Mouse (Mus musculus) intestine, embryonic 16.5 days (tissue): ENCODE measurements around the gene Nat8l. TPM values are rescaled to one million over a fixed set of nuclear protein-coding genes. Genes with fewer than 3 reads are reported as not detected.

Source experiments
- ATAC-seq: fragments of 200-750 bp; cut with Nextera tagmentation; 2 replicates; pipeline ENCODE4 v1.8.0; 2017; ENCODE audit warnings: moderate TSS enrichment, moderate library complexity
- H3K27ac ChIP-seq: fragments of 300-500 bp; sonication (generic); 2 replicates; pipeline ENCODE4 v1.5.1; 2014; ENCODE audit warnings: mild to moderate bottlenecking, low read length
- H3K27me3 ChIP-seq: fragments of 300-500 bp; sonication (generic); replicated peaks from 2 replicates; pipeline ENCODE4 v1.6.1; 2014; ENCODE audit warnings: low read length, control low read depth, mixed read lengths; ENCODE audit not compliant: control insufficient read depth, insufficient read depth
- H3K36me3 ChIP-seq: fragments of 300-500 bp; sonication (generic); 2 replicates; pipeline ENCODE4 v1.6.1; 2014; ENCODE audit warnings: low read length, control low read depth; ENCODE audit not compliant: control insufficient read depth, insufficient read depth
- H3K4me1 ChIP-seq: fragments of 300-500 bp; sonication (generic); 2 replicates; pipeline ENCODE4 v1.6.1; 2014; ENCODE audit warnings: low read length, control low read depth, mixed read lengths; ENCODE audit not compliant: control insufficient read depth, insufficient read depth
- H3K4me2 ChIP-seq: fragments of 300-500 bp; sonication (generic); 2 replicates; pipeline ENCODE4 v1.6.1; 2014; ENCODE audit warnings: low read depth, low read length, control low read depth
- H3K4me3 ChIP-seq: fragments of 300-500 bp; sonication (generic); 2 replicates; pipeline ENCODE4 v1.5.1; 2014; ENCODE audit warnings: mild to moderate bottlenecking, low read length
- H3K9ac ChIP-seq: fragments of 300-500 bp; sonication (generic); 2 replicates; pipeline ENCODE4 v1.6.1; 2014; ENCODE audit warnings: low read depth, low read length
- H3K9me3 ChIP-seq: fragments of 300-500 bp; sonication (generic); 2 replicates; pipeline ENCODE4 v1.6.1; 2016; ENCODE audit warnings: low read length, control low read depth; ENCODE audit not compliant: control insufficient read depth
- WGBS: fragments of 180-500 bp; shearing (Covaris S2); extraction: QIAGEN DNeasy Blood & Tissue Kit; methylation state at CpG from one replicate; pipeline ENCODE4 v1.1.7; 2014; 5-methylcytosine and 5-hydroxymethylcytosine counted together
- polyA plus RNA-seq: library from polyadenylated mRNA; unstranded; fragments of >200 nt; fragmentation: Nextera tagmentation; extraction: Ambion mirVana; gene quantifications from 2 replicates; pipeline ENCODE4 v1.2.1, GENCODE M21; 2015

Gene Nat8l
- polyA plus RNA-seq, 1 experiment from 2014 or later: 0.22 TPM

DNA sequence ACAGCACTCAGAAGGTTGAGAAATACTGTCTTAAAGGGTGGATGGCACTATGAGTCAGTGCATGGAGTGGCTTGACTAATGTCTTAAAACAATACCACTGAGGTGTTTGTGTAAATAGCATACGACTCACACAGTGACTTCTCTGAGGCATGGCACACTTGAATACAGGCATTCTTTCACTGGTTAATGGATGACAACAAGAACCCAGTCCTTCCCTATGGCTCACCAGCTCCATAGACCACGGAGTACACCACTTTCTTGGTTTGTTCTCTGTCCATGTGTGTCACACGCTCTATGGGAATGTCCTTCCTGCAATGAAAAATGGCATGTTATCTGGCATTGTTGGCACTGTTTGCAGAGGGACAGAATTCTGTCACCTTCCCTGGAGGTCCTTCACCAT, 36.7 kb downstream of the Nat8l start:
- Histone ChIP-seq H3K27me3 (no peaks in the 10 kb centered on the region), H3K27ac (no peak overlapping the region), H3K9ac (no peak overlapping the region), H3K4me3 (no peak overlapping the region), H3K4me1 (no peaks in the 10 kb centered on the region), H3K9me3 (no peaks in the 10 kb centered on the region), H3K36me3 (no peaks in the 10 kb centered on the region), H3K4me2 (no peak overlapping the region)
- WGBS: 46% methylated on average over 3 of the region's 3 CpGs
- ATAC-seq: no peak

Other genes with a start within 250 kb of the Nat8l start
- gene Letm1, start 213.2 kb upstream of the Nat8l start, polyA plus RNA-seq: 37.5 and 38.3 TPM in 2 replicates
- 20.5 and 22.5 TPM in 2 replicates for gene Nsd2, start 175.3 kb upstream of the Nat8l start, polyA plus RNA-seq
- gene Nelfa, start 59.6 kb upstream of the Nat8l start, polyA plus RNA-seq: 44.1 and 48.8 TPM in 2 replicates
- gene Gm1673, start 12.6 kb upstream of the Nat8l start, polyA plus RNA-seq: 44.5 and 54.0 TPM in 2 replicates
- gene Poln, start 173.5 kb downstream of the Nat8l start, polyA plus RNA-seq: 0.23 and 0.24 TPM in 2 replicates
- 23.9 and 25.7 TPM in 2 replicates for gene Haus3, start 173.5 kb downstream of the Nat8l start, polyA plus RNA-seq
- gene Mxd4, start 191.7 kb downstream of the Nat8l start, polyA plus RNA-seq: 20.2 TPM in 2 replicates